Mouse (Mus musculus) common myeloid progenitor, adult 5-6 weeks (primary cell): ENCODE measurements around the gene P2rx7. TPM values are rescaled to one million over a fixed set of nuclear protein-coding genes. Genes with fewer than 3 reads are reported as not detected.

Experiments
- ATAC-seq: replicated peaks from 2 replicates; pipeline ENCODE4 v1.8.0; 2016; ENCODE audit warnings: low read depth, mild to moderate bottlenecking, moderate TSS enrichment, inconsistent platforms; ENCODE audit not compliant: poor library complexity, severe bottlenecking
- total RNA-seq: library from RNA; stranded (forward); fragments of 200-1000, 187-1606 nt; gene quantifications from 2 replicates; pipeline ENCODE4 v1.2.3, GENCODE M21; 2017

Gene P2rx7
- total RNA-seq = 5.2 and 5.3 TPM in 2 replicates

DNA sequence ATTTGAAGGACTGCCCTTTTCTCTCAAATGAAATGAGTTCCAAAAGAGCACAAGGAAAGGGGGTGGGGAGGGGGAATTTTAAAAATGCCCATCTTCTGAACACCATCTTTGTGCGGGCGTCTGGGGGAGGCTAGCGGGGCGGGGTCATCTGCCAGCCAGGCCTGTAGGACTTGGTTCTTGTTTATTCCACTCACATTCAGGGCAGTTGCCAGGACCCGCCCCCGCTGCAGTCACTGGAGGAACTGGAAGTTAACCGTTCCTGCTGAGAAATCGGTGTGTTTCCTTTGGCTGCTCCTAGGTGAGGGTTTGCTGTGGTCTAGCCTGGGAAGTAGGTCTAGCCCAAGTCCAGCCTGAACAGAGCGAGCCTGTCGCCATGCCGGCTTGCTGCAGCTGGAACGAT is at the start of gene P2rx7:
P2rx7 (plus strand) TSS at position 211 of the 400 bp plus-strand sequence.
- peak; percentile 23; the same call in 1 of the 2 replicates for ATAC-seq

DNA sequence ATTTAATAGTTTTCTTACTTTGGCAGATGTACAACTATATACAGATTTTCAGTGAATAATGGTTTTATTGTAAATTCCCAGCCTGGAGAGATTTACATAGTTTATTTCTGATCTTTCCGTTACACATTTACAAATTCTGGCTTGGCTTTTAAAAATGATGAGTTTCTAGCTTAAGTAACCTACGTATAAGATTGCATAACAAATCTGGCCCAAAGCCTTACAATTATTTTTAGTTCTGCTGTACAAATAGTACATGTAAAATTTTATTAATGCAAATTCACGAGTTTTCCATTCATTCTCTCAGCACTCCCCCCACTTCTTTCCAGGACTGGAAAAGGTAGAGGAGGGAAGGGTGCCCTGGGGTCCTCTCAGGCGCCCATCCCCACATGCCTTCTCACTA is 48.2 kb upstream of the P2rx7 start:
- ATAC-seq = no peak

DNA sequence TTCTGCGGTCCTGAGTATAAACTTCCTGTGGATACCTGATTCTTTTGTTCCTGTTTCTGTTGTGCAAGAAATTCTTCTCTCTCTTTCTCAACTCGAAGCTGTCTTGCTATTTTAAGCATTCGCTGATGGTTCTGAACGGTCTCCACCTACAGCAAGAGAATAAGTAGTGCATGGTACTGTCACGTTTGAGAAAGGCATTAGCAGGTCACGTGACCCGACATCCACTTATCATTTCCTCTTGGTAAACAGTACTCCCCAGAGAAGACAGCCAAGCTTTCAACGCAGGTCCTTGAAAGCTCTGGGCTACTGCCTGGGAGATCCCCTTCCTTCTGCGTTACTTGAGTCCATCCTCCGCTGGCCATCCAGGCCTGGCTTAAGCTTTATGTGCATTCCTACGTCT is 41.5 kb upstream of the P2rx7 start:
- ATAC-seq = peak; percentile 99

- ATAC-seq = no peak
These were observed 38.8 kb upstream of the P2rx7 start for GRCm38 (mm10) chr5:122604894-122605293.

DNA sequence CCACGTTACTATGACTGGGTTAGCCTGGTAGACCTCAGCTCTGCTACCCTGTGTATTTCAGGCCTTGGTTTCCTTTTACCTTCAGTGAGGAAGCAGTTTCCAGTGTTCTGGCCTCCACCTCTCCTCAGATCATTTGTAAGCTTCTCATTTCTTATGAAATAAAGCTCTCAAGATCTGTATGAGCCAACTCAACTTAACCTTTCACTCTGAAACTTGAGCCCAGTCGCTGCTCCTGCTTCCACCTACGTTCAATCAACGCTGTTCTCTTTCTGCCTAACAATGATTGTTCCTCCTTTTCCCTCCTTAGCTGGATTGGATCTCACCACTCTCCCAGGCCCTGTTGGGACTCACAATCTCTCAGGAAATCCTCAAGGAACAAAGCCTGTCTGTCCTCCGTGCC is 32.1 kb upstream of the P2rx7 start:
- no peak for ATAC-seq

DNA sequence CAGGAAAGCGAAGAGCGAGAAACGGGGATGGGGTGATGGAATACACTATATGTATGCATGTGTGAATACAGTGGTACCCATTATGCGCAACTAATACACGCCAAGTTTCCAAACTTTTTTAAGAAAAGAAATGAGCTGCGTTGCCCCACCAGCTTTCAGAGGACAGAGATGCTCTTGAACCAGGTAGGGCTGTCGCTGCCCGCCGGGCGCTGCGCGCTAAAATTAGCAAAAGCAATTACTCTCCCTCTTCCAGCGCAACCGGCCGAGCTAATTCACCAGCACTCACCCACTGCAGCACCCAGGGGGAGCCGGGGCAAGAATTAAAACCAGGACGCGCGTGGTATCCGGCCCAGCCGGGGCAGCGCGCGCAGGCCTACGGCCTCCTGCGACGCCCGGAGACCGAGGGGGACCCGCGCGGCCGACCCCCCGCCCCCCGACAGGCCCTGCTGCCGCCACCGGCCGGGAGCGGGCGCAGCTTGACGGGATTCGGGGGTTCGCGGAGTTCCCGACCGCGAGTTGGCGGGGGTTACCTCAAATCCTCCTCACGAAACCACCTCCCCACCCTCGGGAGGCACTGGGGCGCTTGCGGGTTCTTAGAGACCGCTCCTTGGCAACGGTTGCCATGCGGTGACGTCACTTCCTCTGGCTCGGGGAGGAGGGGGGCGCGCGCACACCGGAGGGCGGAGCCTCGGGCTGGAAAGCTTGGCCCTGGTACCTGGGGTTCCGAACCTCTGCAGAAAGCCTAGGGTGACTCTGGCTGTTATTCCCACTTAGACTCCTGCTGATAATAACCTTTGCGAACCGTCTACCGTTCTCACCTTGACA is 29.6 kb upstream of the P2rx7 start, which contains the start of gene Ift81:
Ift81 (minus strand) TSS at position 611 of the 825 bp plus-strand sequence.
- peak; percentile 96 for ATAC-seq

GRCm38 (mm10) chr5:122617718-122618117 is 26.0 kb upstream of the P2rx7 start:
- ATAC-seq = no peak

DNA sequence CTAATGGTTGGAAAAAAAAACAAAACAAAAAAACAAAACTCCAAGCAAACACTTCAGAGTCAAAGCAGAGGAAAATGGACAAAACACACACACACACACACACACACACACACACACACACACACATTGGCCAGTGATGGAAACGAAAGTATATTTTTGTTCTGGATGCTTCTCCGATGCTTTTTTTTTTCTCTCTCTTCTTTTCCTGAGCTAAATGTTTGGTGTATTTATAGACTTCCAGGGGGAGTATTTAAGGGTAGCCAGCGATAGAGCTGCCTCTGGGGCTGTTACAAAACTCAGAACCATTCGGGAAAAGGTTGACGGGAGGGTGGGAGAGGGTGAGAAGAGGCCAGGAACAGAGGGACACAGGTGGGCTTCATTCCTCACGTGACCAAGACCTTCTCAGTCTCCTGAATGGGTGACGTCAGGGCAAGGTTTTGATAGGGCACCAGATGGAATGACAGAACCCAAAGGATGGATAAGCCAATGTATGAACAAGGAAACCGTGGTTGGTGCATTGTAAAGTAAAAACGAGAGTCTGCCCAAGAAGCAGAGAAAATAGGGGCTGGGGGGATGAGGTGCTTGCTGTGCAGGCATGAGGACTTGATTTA is 23.9 kb upstream of the P2rx7 start:
- no peak for ATAC-seq

DNA sequence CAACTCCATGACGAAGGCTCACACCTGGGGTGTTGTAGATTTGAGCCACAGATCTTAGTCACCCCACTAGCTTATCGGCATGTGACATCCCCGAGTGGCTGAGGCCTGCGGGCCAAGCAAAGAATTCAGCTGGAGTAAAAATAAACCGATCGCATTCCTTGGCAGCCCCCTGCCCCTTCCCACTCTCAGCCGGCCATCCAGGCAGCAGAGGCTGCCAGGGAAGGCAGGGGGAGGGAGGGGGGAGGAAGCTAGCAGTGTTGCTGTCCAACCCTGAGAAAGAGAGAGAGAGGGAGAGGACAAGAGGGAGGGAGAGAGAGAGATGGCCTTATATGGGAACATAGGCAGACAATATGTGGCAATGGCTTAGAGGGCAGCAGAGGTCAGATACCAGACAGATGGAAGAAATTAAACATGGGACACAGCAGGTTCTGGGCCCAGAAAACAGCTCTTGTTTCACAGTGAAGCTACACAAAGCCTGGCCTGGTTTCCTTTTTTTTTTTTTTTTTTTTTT is 22.3 kb upstream of the P2rx7 start:
- no peak for ATAC-seq

DNA sequence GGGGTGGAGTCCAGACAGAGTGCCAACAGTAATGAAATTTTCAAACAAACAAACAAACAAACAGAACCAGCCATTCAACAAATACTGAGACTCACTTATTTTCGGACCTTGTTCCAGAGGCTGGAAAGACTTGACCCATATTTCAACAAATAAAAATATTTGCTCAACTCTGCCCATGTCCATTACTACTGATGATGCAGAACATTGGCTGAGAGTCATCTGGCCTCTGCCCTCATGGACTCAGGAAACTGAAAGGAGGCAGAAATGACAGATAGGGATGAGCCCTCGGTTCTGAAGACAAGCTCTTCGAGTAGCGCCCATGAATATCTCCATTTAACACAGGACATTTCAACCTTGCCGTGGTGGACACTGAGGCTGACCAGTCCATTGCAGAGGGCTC is 21.2 kb upstream of the P2rx7 start:
- no peak for ATAC-seq

DNA sequence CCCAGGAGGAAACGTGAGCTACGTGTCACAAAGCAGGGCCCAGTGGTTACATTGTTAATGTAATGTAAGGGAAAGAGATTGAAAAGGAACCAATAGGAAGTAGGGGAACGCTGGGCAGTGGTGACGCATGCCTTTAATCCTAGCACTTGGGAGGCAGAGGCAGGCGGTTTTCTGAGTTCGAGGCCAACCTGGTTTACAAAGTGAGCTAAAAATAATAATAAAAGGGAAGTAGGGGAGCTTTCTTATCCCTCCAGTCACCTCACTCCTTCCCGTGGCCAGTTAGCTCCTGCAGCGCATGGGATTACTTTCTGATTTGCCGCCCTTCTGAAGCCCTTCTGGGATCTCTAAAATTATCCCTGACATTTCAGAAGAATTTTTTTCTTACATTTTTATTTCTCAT is 19.9 kb upstream of the P2rx7 start:
- ATAC-seq = no peak

- 0 out of 2 replicates have a peak, but pooled peaks have one; percentile 6 for ATAC-seq
These were observed 18.7 kb upstream of the P2rx7 start for GRCm38 (mm10) chr5:122624952-122625479.

DNA sequence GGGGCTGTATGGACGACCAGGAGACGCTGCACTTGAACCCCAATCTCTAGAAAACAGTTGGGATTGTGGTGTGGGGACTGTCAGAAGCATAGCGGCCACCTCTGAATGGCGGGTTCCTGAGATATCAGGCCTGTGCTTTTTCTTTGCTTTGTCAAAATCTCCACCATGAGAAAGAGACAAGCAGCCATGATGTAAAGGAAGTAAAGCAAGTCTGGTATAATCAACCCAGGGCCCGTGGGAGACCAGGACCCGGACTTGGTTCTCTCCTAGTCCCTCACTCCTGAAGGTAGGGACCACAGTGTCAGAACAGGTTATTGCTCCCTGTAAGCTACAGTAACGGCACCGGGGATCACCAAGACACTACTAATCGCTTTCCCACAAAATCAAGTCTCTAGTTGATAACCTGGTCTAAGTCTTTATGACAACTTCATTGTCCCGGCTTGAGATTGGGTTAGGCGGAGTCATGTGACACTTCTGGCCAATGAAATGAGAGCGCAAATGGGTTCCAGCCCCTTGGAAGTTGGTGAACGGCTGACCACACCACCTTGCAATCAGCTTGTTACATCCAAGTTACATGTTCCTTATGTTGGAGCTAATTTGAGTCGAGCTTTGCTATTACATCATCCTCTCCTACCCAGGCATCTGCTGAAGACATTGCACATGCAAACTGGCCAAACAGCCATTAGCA is 18.0 kb upstream of the P2rx7 start:
- ATAC-seq = no peak

- ATAC-seq = peak; percentile 92
These were observed 16.5 kb upstream of the P2rx7 start for GRCm38 (mm10) chr5:122627243-122627642.

DNA sequence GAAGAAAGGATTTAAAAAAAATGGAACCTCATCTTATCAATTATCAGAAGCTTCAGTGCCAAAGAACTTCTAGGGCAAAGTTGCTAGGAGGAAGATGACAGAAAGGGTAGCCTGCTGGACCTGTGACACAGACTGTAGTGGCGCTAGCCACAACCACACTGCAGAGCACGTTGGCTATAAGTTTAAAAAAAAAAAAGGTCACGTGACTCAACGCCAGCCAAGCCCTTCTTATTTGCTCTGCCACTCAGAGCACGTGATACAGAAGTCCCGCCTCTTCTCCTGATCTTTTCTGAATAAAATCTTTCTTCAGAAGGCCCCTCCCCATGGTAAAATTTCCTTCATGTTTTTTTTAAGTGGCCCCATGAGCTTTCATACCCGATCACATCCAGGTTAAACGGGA is 8.5 kb upstream of the P2rx7 start:
- no peak for ATAC-seq

DNA sequence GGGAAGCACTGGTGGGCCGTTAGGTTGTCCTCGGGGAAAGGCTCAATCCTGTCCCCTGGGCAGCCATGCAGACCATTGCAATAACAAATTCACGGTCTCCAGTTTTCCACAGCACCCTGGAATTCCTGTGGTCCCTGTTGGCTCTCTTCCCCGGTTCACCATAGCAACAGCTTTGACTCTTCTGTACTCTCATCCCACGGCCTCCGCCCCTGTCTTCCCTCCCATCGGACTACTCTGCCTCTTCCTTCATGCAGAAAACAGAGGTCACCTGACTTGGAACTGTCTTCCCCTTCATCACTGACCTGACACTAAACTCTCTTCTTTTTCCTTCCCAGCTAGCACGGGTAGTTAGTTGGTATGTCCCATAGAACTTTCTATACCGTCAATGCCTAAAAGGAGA is 7.4 kb upstream of the P2rx7 start:
- ATAC-seq = no peak

GRCm38 (mm10) chr5:122636958-122637357 is 6.8 kb upstream of the P2rx7 start:
- ATAC-seq = no peak

DNA sequence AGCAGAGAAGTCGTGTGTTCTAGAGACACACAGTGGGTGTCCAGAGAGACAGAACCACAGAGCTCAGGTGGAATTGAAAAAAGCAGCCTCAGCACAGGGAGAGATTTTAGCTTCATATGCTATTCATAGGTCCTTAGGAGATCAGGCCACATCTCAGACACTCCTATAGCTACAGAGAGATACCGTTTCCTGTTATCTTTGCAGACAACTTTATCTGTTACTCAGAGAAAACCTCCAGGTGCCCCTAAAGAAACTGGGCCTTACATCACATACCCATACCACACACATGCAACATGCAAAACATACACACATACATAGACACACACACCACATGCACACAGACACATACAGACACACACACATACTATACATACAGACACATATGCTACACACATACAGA is 5.4 kb upstream of the P2rx7 start:
- no peak for ATAC-seq

GRCm38 (mm10) chr5:122639517-122639916 is 4.2 kb upstream of the P2rx7 start:
- ATAC-seq = peak; percentile 62

- no peak for ATAC-seq
These were observed 3.7 kb upstream of the P2rx7 start for GRCm38 (mm10) chr5:122639986-122640385.
